Mouse (Mus musculus): ENCODE measurements around the gene Nedd9. TPM values are rescaled to one million over a fixed set of nuclear protein-coding genes. Genes with fewer than 3 reads are reported as not detected.
A peak's percentile ranks its signal among the peaks of the same experiment; 100 is the strongest.

Gene Nedd9
- polyA plus RNA-seq, 1 experiment from 2014 or later = 25.0 TPM

GRCm38 (mm10) chr13:41364273-41364672 is 122.9 kb downstream of the Nedd9 start:
- no peak overlapping the region for H3K9ac ChIP-seq (ENCODE audit: low read length)
- no peaks in the 10 kb centered on the region for H3K27me3 ChIP-seq (ENCODE audit: control insufficient read depth, insufficient read depth, low read length)
- no peak for ATAC-seq (ENCODE audit: insufficient read depth, low FRiP score)
- no peak overlapping the region for H3K4me2 ChIP-seq (ENCODE audit: low read depth, low read length)
- no peak overlapping the region for H3K27ac ChIP-seq (ENCODE audit: low read length)
- WGBS = 75% methylated on average over 9 of the region's 9 CpGs
- H3K4me3 ChIP-seq (replicated peaks; ENCODE audit: low read length) = no peak overlapping the region
- peaks cover 6% of the 10 kb centered on the region; the same call in 1 of the 2 replicates for H3K4me1 ChIP-seq (ENCODE audit: control insufficient read depth, insufficient read depth, low read length)
- H3K36me3 ChIP-seq (ENCODE audit: control insufficient read depth, insufficient read depth, low read length) = no peaks in the 10 kb centered on the region
- H3K9me3 ChIP-seq (replicated peaks; ENCODE audit: control insufficient read depth, low read length) = no peaks in the 10 kb centered on the region

DNA sequence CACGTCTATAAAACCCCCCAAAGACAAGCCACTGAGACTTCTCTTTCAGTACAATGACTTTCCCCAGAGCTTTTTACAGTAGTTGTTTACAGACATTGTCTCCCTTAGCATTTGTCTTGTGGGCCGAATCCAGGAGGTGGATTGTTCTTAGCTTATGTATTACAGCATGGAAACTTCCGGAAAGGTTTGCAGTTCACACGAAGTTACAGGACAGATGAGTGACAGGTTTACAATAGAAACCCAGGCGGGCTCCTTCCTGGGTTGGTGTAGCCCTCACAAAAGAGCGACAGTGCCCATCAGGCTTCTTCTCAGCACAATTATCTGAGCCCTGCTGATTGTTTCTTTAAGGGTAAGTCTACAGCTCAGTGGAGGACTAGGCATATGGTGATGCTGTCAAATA is 124.3 kb downstream of the Nedd9 start:
- Histone ChIP-seq H3K27ac (ENCODE audit: low read length) (no peak overlapping the region), H3K4me3 (replicated peaks; ENCODE audit: low read length) (no peak overlapping the region), H3K4me1 (ENCODE audit: control insufficient read depth, insufficient read depth, low read length) (peaks cover 6% of the 10 kb centered on the region; the same call in 1 of the 2 replicates), H3K9ac (ENCODE audit: low read length) (no peak overlapping the region), H3K36me3 (ENCODE audit: control insufficient read depth, insufficient read depth, low read length) (no peaks in the 10 kb centered on the region), H3K27me3 (ENCODE audit: control insufficient read depth, insufficient read depth, low read length) (no peaks in the 10 kb centered on the region), H3K9me3 (replicated peaks; ENCODE audit: control insufficient read depth, low read length) (no peaks in the 10 kb centered on the region), H3K4me2 (ENCODE audit: low read depth, low read length) (no peak overlapping the region)
- no peak for ATAC-seq (ENCODE audit: insufficient read depth, low FRiP score)
- 62% methylated on average over 6 of the region's 6 CpGs for WGBS

- Histone ChIP-seq H3K27me3 (ENCODE audit: control insufficient read depth, insufficient read depth, low read length) (no peaks in the 10 kb centered on the region), H3K9me3 (replicated peaks; ENCODE audit: control insufficient read depth, low read length) (no peaks in the 10 kb centered on the region), H3K9ac (ENCODE audit: low read length) (no peak overlapping the region), H3K27ac (ENCODE audit: low read length) (no peak overlapping the region), H3K4me2 (ENCODE audit: low read depth, low read length) (no peak overlapping the region), H3K4me3 (replicated peaks; ENCODE audit: low read length) (no peak overlapping the region), H3K36me3 (ENCODE audit: control insufficient read depth, insufficient read depth, low read length) (no peaks in the 10 kb centered on the region), H3K4me1 (ENCODE audit: control insufficient read depth, insufficient read depth, low read length) (peaks cover 20% of the 10 kb centered on the region)
- 48% methylated on average over 8 of the region's 8 CpGs for WGBS
- no peak for ATAC-seq (ENCODE audit: insufficient read depth, low FRiP score)
These were observed 126.8 kb downstream of the Nedd9 start for GRCm38 (mm10) chr13:41360272-41360815.

- no peaks in the 10 kb centered on the region for H3K9me3 ChIP-seq (replicated peaks; ENCODE audit: control insufficient read depth, low read length)
- peak overlapping the region; percentile 66 for H3K4me3 ChIP-seq (replicated peaks; ENCODE audit: low read length)
- 5% methylated on average over 16 of the region's 16 CpGs for WGBS
- no peaks in the 10 kb centered on the region for H3K27me3 ChIP-seq (ENCODE audit: control insufficient read depth, insufficient read depth, low read length)
- H3K36me3 ChIP-seq (ENCODE audit: control insufficient read depth, insufficient read depth, low read length) = no peaks in the 10 kb centered on the region
- peaks cover 24% of the 10 kb centered on the region for H3K4me1 ChIP-seq (ENCODE audit: control insufficient read depth, insufficient read depth, low read length)
- H3K27ac ChIP-seq (ENCODE audit: low read length) = peak overlapping the region; percentile 96
- no peak for ATAC-seq (ENCODE audit: insufficient read depth, low FRiP score)
- peak overlapping the region; percentile 75 for H3K4me2 ChIP-seq (ENCODE audit: low read depth, low read length)
- H3K9ac ChIP-seq (ENCODE audit: low read length) = peak overlapping the region; percentile 55
These were observed 127.6 kb downstream of the Nedd9 start for GRCm38 (mm10) chr13:41359330-41360215.

- H3K4me1 ChIP-seq (ENCODE audit: control insufficient read depth, insufficient read depth, low read length) = peaks cover 29% of the 10 kb centered on the region
- peak; percentile 98 for ATAC-seq (ENCODE audit: insufficient read depth, low FRiP score)
These were observed 128.5 kb downstream of the Nedd9 start for GRCm38 (mm10) chr13:41358480-41359180.

DNA sequence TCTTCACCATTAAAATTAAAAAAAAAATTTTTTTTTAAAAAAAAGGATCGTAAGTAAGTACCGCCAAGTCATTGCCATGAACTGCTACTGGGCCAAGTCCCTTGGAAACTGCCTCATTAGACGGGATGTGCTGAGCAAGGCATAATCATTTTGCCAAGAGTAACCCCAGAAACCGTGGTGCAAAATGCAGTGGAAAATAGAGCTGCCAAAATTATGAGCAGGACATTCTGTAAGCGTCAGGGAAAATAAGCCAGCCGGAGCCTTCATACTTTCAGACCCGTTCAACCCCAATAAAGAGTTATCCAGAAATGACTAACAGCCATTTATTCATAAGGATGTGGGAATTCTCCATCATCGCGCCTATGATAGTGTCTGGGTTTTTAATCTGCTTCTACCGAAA is 129.2 kb downstream of the Nedd9 start:
- H3K9me3 ChIP-seq (replicated peaks; ENCODE audit: control insufficient read depth, low read length) = no peaks in the 10 kb centered on the region
- no peak for ATAC-seq (ENCODE audit: insufficient read depth, low FRiP score)
- peak overlapping the region; percentile 75 for H3K4me2 ChIP-seq (ENCODE audit: low read depth, low read length)
- 10% methylated on average over 10 of the region's 10 CpGs for WGBS
- no peaks in the 10 kb centered on the region for H3K36me3 ChIP-seq (ENCODE audit: control insufficient read depth, insufficient read depth, low read length)
- H3K9ac ChIP-seq (ENCODE audit: low read length) = peak overlapping the region; percentile 79
- H3K4me3 ChIP-seq (replicated peaks; ENCODE audit: low read length) = peak overlapping the region; percentile 66
- H3K4me1 ChIP-seq (ENCODE audit: control insufficient read depth, insufficient read depth, low read length) = peaks cover 29% of the 10 kb centered on the region
- no peaks in the 10 kb centered on the region for H3K27me3 ChIP-seq (ENCODE audit: control insufficient read depth, insufficient read depth, low read length)
- peak overlapping the region; percentile 96 for H3K27ac ChIP-seq (ENCODE audit: low read length)

More at GRCm38 (mm10) chr13:41358480-41359180, 128.5 kb downstream of the Nedd9 start:
- Histone ChIP-seq H3K4me3 (replicated peaks; ENCODE audit: low read length) (peak overlapping the region; percentile 66), H3K27ac (ENCODE audit: low read length) (peak overlapping the region; percentile 96), H3K27me3 (ENCODE audit: control insufficient read depth, insufficient read depth, low read length) (no peaks in the 10 kb centered on the region), H3K9me3 (replicated peaks; ENCODE audit: control insufficient read depth, low read length) (no peaks in the 10 kb centered on the region), H3K4me2 (ENCODE audit: low read depth, low read length) (peak overlapping the region; percentile 75), H3K36me3 (ENCODE audit: control insufficient read depth, insufficient read depth, low read length) (no peaks in the 10 kb centered on the region), H3K9ac (ENCODE audit: low read length) (peak overlapping the region; percentile 79)
- WGBS = under 1% methylated on average over 42 of the region's 42 CpGs

- ATAC-seq (ENCODE audit: insufficient read depth, low FRiP score) = no peak
- H3K27me3 ChIP-seq (ENCODE audit: control insufficient read depth, insufficient read depth, low read length) = no peaks in the 10 kb centered on the region
- peaks cover 33% of the 10 kb centered on the region for H3K4me1 ChIP-seq (ENCODE audit: control insufficient read depth, insufficient read depth, low read length)
- 33% methylated on average over 3 of the region's 3 CpGs for WGBS
- no peaks in the 10 kb centered on the region for H3K9me3 ChIP-seq (replicated peaks; ENCODE audit: control insufficient read depth, low read length)
- no peak overlapping the region; the same call in 1 of the 2 replicates for H3K27ac ChIP-seq (ENCODE audit: low read length)
- H3K4me2 ChIP-seq (ENCODE audit: low read depth, low read length) = peak overlapping the region; percentile 75
- peak overlapping the region; percentile 66 for H3K4me3 ChIP-seq (replicated peaks; ENCODE audit: low read length)
- no peaks in the 10 kb centered on the region for H3K36me3 ChIP-seq (ENCODE audit: control insufficient read depth, insufficient read depth, low read length)
- peak overlapping the region; percentile 79 for H3K9ac ChIP-seq (ENCODE audit: low read length)
These were observed 129.6 kb downstream of the Nedd9 start for GRCm38 (mm10) chr13:41357586-41357985.

DNA sequence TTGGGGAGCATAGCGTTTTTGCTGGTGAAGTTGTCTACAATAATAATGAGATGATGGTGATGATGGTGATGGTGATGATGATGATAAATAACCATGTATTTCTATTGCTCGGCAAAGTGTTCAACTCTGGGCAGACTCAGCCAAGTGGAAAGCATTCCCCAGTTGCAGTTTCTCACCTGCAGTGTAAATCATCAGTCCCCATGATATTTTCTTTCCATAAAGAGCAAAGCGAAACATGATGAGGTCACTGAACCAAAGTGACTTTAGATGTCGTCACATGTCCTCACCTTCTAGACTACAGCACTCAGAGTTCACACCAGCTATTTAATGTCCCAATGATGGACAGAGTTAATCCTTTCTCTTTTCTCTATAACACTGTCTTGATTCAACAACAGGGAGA is 130.0 kb downstream of the Nedd9 start:
- ATAC-seq (ENCODE audit: insufficient read depth, low FRiP score) = no peak
- Histone ChIP-seq H3K9ac (ENCODE audit: low read length) (peak overlapping the region; percentile 79; the same call in 1 of the 2 replicates), H3K36me3 (ENCODE audit: control insufficient read depth, insufficient read depth, low read length) (no peaks in the 10 kb centered on the region), H3K27me3 (ENCODE audit: control insufficient read depth, insufficient read depth, low read length) (no peaks in the 10 kb centered on the region), H3K4me3 (replicated peaks; ENCODE audit: low read length) (peak overlapping the region; percentile 66), H3K4me1 (ENCODE audit: control insufficient read depth, insufficient read depth, low read length) (peaks cover 36% of the 10 kb centered on the region), H3K9me3 (replicated peaks; ENCODE audit: control insufficient read depth, low read length) (no peaks in the 10 kb centered on the region), H3K4me2 (ENCODE audit: low read depth, low read length) (peak overlapping the region; percentile 75), H3K27ac (ENCODE audit: low read length) (no peak overlapping the region)
- 65% methylated on average over 4 of the region's 4 CpGs for WGBS
